Mouse (Mus musculus) stomach, postnatal 0 days (tissue): ENCODE data around the gene Cd48. TPM values are rescaled to one million over a fixed set of nuclear protein-coding genes. Genes with fewer than 3 reads are reported as not detected.
"Not testable (repeated sequence)": the region's sequence is repeated elsewhere in the genome, so short reads cannot be mapped to it uniquely, and the experiment has no call there.

ENCODE experiments used
- ATAC-seq: fragments of 200-750 bp; cut with Nextera tagmentation; 2 replicates; pipeline ENCODE4 v1.8.0; 2017; ENCODE audit not compliant: low FRiP score, low TSS enrichment
- DNase-seq: peaks from one replicate; pipeline ENCODE4 v3.0.0-alpha.2; 2016; ENCODE audit warnings: low spot score
- H3K27ac ChIP-seq: fragments of 300-500 bp; sonication (generic); replicated peaks from 2 replicates; pipeline ENCODE4 v1.5.1; 2014; ENCODE audit warnings: mild to moderate bottlenecking, control low read depth
- H3K27me3 ChIP-seq: fragments of 300-500 bp; sonication (generic); 2 replicates; pipeline ENCODE4 v1.6.1; 2014; ENCODE audit warnings: low read length; ENCODE audit not compliant: control insufficient read depth, insufficient read depth
- H3K36me3 ChIP-seq: fragments of 300-500 bp; sonication (generic); 2 replicates; pipeline ENCODE4 v1.6.1; 2014; ENCODE audit warnings: low read length, mixed read lengths; ENCODE audit not compliant: control insufficient read depth, insufficient read depth
- H3K4me1 ChIP-seq: fragments of 300-500 bp; sonication (generic); replicated peaks from 2 replicates; pipeline ENCODE4 v1.6.1; 2014; ENCODE audit warnings: antibody characterized with exemption; ENCODE audit not compliant: control insufficient read depth, insufficient read depth
- H3K4me2 ChIP-seq: fragments of 300-500 bp; sonication (generic); replicated peaks from 2 replicates; pipeline ENCODE4 v1.6.1; 2014; ENCODE audit warnings: low read depth, mild to moderate bottlenecking, control low read depth, moderate library complexity
- H3K4me3 ChIP-seq: fragments of 300-500 bp; sonication (generic); 2 replicates; pipeline ENCODE4 v1.5.1; 2014; ENCODE audit warnings: low read depth, low read length, control low read depth
- H3K9ac ChIP-seq: fragments of 300-500 bp; sonication (generic); 2 replicates; pipeline ENCODE4 v1.6.1; 2014; ENCODE audit warnings: mild to moderate bottlenecking, low read length, control low read depth, mixed read lengths
- H3K9me3 ChIP-seq: fragments of 300-500 bp; sonication (generic); 2 replicates; pipeline ENCODE4 v1.6.1; 2016; ENCODE audit warnings: low read length; ENCODE audit not compliant: control insufficient read depth
- CTCF ChIP-seq: IDR thresholded peaks from 2 replicates; pipeline ENCODE4 v1.5.1; 2016; ENCODE audit warnings: antibody characterized with exemption, low read depth, mild to moderate bottlenecking, moderate library complexity
- EP300 ChIP-seq: optimal IDR thresholded peaks from 2 replicates; pipeline ENCODE3; 2016; ENCODE audit warnings: antibody characterized with exemption
- WGBS: fragments of 180-500 bp; shearing (Covaris S2); extraction: QIAGEN DNeasy Blood & Tissue Kit; methylation state at CpG from one replicate; pipeline ENCODE4 v1.1.7; 2014; 5-methylcytosine and 5-hydroxymethylcytosine counted together
- polyA plus RNA-seq: library from polyadenylated mRNA; unstranded; fragments of >200 nt; fragmentation: Nextera tagmentation; extraction: Ambion mirVana; gene quantifications from 2 replicates; pipeline ENCODE4 v1.2.1, GENCODE M21; 2015

Gene Cd48
- polyA plus RNA-seq, 1 experiment from 2014 or later, result 2.9 TPM

DNA sequence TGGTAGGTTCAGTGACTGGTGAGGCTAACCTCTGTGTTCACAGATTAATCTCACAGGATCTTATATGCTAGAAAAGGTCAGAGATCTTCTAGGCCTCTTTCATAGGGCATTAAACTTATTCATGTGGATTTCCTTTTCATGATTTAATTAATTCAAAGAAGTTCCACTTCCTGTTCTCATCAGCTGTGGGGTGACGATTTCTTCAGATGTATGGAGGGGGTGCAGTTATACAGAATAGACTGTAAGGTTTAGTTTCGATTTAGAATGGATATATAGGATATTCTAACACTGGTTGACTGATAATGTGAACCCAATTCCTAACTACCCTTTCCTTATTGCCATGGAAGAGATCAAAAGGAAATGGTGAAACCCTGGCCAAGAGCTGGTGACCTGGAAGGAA, 20.3 kb upstream of the Cd48 start:
- 70% methylated on average over 2 of the region's 2 CpGs for WGBS
- TF ChIP-seq EP300, result no peak
- TF ChIP-seq CTCF, result no peak
- no peak for DNase-seq
- Histone ChIP-seq H3K4me1 (no peaks in the 10 kb centered on the region), H3K27me3 (no peaks in the 10 kb centered on the region), H3K4me3 (no peak overlapping the region), H3K9me3 (no peaks in the 10 kb centered on the region), H3K4me2 (no peak overlapping the region), H3K27ac (no peak overlapping the region), H3K36me3 (no peaks in the 10 kb centered on the region), H3K9ac (no peak overlapping the region)
- no peak for ATAC-seq

DNA sequence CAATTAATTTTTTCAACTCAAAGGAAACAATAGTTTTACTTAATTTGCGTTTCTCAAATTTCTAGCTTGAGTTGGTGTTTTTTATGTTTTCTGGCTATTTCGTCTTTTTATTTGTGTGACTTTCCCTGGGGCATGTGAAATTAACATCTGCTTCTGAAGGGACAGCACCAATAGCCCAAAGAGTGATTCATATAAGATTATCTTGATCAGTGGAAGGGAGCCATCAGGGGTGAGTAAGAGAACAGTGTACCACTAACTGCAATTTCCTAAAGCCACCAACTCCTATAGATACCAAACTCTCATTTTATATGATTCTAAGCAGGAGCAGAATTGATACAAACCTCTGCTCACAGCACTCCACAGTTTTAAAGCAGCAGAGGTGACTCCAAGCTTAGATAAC, 18.1 kb upstream of the Cd48 start:
- H3K4me1 ChIP-seq, result no peaks in the 10 kb centered on the region
- TF ChIP-seq EP300 (no peak), CTCF (no peak)
- ATAC-seq, result no peak
- WGBS, result 84% methylated on average over 2 of the region's 2 CpGs
- H3K27me3 ChIP-seq, result no peaks in the 10 kb centered on the region
- no peak overlapping the region for H3K27ac ChIP-seq
- H3K9ac ChIP-seq, result no peak overlapping the region
- no peak overlapping the region for H3K4me3 ChIP-seq
- H3K9me3 ChIP-seq, result no peaks in the 10 kb centered on the region
- no peak overlapping the region for H3K4me2 ChIP-seq
- H3K36me3 ChIP-seq, result no peaks in the 10 kb centered on the region
- DNase-seq, result no peak

DNA sequence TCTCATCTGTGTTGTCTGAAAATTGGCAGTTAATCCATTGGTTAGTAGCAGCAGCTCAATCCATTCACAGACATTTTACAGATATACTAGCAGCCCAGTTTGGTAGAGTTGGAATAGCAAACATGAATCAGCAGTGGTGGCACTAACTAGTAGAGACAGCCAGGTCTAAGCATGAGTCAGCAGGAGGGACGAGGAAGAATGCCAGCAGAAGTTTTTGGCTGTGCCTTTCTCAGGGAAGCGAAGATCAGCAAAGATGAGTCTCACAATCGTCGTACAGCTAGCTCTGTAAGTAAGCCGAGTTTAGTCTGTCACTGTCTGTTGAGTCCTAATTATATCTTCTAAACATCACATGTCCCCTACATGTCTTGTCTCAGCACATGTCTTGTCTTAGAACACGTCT, 15.5 kb upstream of the Cd48 start:
- Histone ChIP-seq H3K9me3 (no peaks in the 10 kb centered on the region), H3K9ac (no peak overlapping the region), H3K36me3 (no peaks in the 10 kb centered on the region), H3K27ac (no peak overlapping the region), H3K4me3 (no peak overlapping the region), H3K4me1 (no peaks in the 10 kb centered on the region), H3K27me3 (no peaks in the 10 kb centered on the region), H3K4me2 (no peak overlapping the region)
- TF ChIP-seq CTCF (no peak), EP300 (no peak)
- WGBS, result 82% methylated on average over 6 of the region's 6 CpGs
- DNase-seq, result no peak
- no peak for ATAC-seq

DNA sequence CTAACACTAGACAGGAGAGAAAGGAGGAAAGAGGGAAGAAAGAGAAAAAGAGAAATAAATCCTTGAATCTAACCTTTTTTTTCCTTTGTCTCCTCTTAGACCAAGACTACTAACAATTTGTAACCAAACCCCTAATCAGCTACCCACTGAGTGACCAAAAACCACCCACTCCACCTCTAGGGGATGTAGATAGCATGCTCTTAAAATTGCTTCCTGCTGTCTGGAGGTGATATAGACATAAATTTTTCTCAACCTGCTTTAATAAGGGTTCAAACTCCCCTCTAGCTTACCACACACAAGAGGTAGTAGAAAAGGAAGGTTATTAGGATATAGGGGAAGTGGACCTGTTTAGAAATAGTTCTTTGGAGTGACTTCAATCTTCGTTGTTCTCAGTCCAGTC, 14.6 kb upstream of the Cd48 start:
- ATAC-seq, result no peak

DNA sequence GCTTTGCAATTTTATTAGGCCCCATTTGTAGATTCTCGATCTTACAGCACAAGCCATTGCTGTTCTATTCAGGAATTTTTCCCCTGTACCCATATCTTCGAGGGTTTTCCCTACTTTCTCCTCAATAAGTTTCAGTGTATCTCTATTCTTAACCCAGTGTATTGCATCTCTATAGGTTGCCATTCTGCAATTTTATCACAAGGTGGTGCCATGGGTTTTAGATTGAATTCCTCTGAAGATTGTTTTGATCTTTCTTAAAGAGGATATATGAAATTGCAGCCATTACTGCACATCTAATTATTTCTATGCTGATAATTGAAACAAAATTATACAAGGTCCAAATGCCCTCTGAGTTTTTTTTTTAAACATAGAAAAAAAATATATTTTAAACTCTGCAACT, 9.4 kb upstream of the Cd48 start:
- H3K27me3 ChIP-seq, H3K27ac ChIP-seq, H3K4me1 ChIP-seq, H3K36me3 ChIP-seq, H3K4me3 ChIP-seq, H3K9ac ChIP-seq, H3K4me2 ChIP-seq, DNase-seq, H3K9me3 ChIP-seq, ATAC-seq: not testable (repeated sequence)
- TF ChIP-seq CTCF, result peak; percentile 23; the same call in 1 of the 2 replicates
- WGBS, result 85% methylated on average over 2 of the region's 2 CpGs

More for the DNA sequence above, 14.6 kb upstream of the Cd48 start:
- no peak for DNase-seq
- Histone ChIP-seq H3K4me1 (no peaks in the 10 kb centered on the region), H3K9me3 (no peaks in the 10 kb centered on the region), H3K36me3 (no peaks in the 10 kb centered on the region), H3K4me2 (no peak overlapping the region), H3K9ac (no peak overlapping the region), H3K4me3 (no peak overlapping the region), H3K27ac (no peak overlapping the region), H3K27me3 (no peaks in the 10 kb centered on the region)
- WGBS, result 58% methylated on average over 1 of the region's 1 CpGs
- TF ChIP-seq CTCF, result no peak
- TF ChIP-seq EP300, result no peak

DNA sequence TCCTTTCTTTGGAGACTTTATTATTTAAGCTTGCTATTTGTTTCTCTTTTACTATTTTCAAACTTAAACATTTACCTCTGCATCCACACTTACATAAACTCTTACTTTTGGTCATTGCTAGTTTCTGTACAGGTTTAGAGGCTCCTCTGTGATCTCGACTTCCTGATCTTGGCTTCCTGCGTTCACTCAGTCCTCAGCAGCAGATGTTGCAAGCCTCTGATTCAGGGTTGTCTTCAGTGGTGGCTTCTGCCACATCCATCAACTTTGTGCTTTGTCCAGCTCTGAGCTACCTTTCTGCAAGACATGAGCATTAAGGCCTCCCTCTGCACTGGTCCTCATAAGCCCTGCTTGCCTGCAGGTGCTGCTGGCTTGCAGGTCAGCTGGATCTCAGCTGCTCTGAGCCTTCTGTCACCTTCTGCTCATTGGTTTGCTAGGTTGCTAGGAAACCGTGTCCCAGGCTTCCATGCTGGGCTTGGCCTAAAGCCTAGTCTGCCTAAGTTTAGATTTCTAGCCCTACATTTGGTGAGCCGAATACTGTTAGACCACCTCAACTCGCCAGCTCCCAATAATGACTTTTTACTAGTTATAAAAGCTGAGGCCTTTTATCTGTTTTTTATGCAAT, 8.8 kb upstream of the Cd48 start:
- no peak for ATAC-seq
- WGBS, result 57% methylated on average over 5 of the region's 5 CpGs

More for the DNA sequence above, 8.8 kb upstream of the Cd48 start:
- H3K36me3 ChIP-seq, result no peaks in the 10 kb centered on the region
- no peaks in the 10 kb centered on the region for H3K9me3 ChIP-seq
- DNase-seq, result no peak
- H3K9ac ChIP-seq, result no peak overlapping the region
- no peaks in the 10 kb centered on the region for H3K27me3 ChIP-seq
- no peaks in the 10 kb centered on the region for H3K4me1 ChIP-seq
- H3K27ac ChIP-seq, result no peak overlapping the region
- TF ChIP-seq EP300 (no peak), CTCF (no peak)
- H3K4me3 ChIP-seq, result no peak overlapping the region
- no peak overlapping the region for H3K4me2 ChIP-seq
